Mouse (Mus musculus): Measurements from ENCODE around the gene Bbs9. TPM values are rescaled to one million over a fixed set of nuclear protein-coding genes. Genes with fewer than 3 reads are reported as not detected.

Gene Bbs9
- polyA plus RNA-seq (2014; fragmentation: Illumina TruSeq; extraction: RNeasy Lipid Tissue Mini Kit (QIAGEN cat#74804); ENCODE audit: low read depth, low replicate concordance), result 84.0 TPM

DNA sequence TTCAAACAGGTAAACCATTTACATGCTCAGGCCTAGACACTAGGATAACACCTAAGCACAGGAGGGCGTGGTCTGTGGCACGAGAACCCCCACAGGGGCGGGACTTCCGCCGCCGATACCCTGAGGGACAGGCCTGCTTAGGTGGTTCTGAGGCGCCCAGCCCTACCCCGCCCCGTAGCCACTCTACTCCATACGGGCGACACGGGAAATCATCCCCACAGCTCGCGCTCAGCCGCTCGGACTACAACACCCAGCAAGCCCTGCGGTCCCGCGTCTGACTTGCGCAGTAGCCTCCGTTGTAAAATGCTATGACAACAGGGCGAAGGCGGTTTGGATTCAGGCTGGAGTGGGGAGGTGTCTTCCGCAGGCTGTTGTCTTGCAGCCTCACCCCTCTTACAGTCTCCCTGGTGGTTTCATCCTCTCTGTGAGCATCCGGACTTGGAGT is at the start of gene Bbs9:
Bbs9 (plus strand) TSS at position 292 of the 445 bp plus-strand sequence.

DNA sequence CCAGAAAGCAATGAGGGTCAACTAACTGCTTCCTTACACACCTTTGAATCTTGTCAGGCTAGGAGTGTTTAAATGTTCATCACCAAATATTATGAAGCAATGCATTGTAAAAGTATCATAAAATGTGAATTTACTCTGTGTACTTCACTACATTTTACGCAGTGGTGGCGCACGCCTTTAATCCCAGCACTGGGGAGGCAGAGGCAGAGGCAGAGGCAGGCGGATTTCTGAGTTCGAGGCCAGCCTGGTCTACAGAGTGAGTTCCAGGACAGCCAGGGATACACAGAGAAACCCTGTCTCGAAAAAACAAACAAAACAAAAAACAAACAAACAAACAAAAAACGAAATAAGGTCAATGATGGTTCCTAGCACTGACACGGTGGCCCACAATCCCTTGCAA is 21.5 kb upstream of the Bbs9 start, which contains the start of gene Gm17545:
Gm17545 (plus strand) TSS at position 301 of the 400 bp plus-strand sequence.

DNA sequence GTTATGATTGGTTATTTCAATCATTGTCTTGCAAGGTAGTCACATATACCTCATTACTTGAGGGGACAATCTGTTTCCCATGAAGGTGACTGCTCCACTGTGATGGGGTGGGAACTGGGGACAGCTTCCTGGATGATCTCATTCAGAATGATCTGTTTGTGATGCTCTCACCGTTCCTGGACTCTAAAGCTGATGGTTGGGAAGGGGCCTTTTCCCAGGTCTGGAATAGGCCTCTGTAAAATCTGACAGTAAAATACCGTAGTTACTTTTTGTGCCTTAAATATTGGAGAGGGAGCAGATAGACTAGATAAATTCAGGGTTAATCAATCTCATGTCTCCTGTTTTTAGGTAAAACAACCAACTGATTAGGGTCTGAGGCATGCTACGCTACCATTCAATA is 5.9 kb upstream of the Bbs9 start, which contains the start of gene Rp9:
Rp9 (minus strand) TSS at position 101 of the 400 bp plus-strand sequence.

Other genes with a start within 250 kb of the Bbs9 start
- gene Zfp599, start 215.8 kb upstream of the Bbs9 start, polyA plus RNA-seq (2014; fragmentation: Illumina TruSeq; extraction: RNeasy Lipid Tissue Mini Kit (QIAGEN cat#74804); ENCODE audit: low read depth, low replicate concordance), result 0.32 TPM
- 6.1 TPM for gene Zfp810, start 168.1 kb upstream of the Bbs9 start, polyA plus RNA-seq (2014; fragmentation: Illumina TruSeq; extraction: RNeasy Lipid Tissue Mini Kit (QIAGEN cat#74804); ENCODE audit: low read depth, low replicate concordance)
- gene Anln, start 86.5 kb upstream of the Bbs9 start, polyA plus RNA-seq (2014; fragmentation: Illumina TruSeq; extraction: RNeasy Lipid Tissue Mini Kit (QIAGEN cat#74804); ENCODE audit: low read depth, low replicate concordance), result 43.3 TPM
- 75.0 TPM for gene 9530077C05Rik, start 64.2 kb upstream of the Bbs9 start, polyA plus RNA-seq (2014; fragmentation: Illumina TruSeq; extraction: RNeasy Lipid Tissue Mini Kit (QIAGEN cat#74804); ENCODE audit: low read depth, low replicate concordance)
- gene Gm17545, start 21.4 kb upstream of the Bbs9 start, polyA plus RNA-seq (2014; fragmentation: Illumina TruSeq; extraction: RNeasy Lipid Tissue Mini Kit (QIAGEN cat#74804); ENCODE audit: low read depth, low replicate concordance), result not detected
- gene Rp9, start 6.0 kb upstream of the Bbs9 start, polyA plus RNA-seq (2014; fragmentation: Illumina TruSeq; extraction: RNeasy Lipid Tissue Mini Kit (QIAGEN cat#74804); ENCODE audit: low read depth, low replicate concordance), result 117 TPM